Mouse (Mus musculus): ENCODE results near the gene Iqcn. TPM values are rescaled to one million over a fixed set of nuclear protein-coding genes. Genes with fewer than 3 reads are reported as not detected.
A peak's percentile ranks its signal among the peaks of the same experiment; 100 is the strongest.

Gene Iqcn
- polyA plus RNA-seq, 1 experiment from 2014 or later = not detected

DNA sequence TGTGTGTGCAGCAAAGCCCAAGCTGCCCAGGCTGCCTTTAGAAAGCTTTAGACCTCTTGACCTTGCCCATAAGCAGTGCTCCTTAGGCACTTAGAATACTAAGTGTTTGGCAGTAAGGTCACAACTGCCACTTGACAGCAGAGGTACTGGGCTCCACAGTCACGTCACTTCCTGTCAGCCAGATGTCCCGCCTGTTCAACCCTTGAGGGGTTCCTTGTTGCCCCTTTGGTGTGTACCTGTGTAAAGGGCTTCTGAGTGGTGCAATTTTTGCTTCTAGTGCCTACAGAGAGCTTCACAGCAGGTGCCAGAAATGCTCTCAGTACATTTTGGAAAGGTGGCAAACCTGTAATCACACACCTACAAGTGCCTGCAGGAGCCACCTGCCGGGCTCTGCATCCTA lies 35.0 kb downstream of the Iqcn start:
- Histone ChIP-seq H3K4me3 (replicated peaks) (no peak overlapping the region), H3K9ac (replicated peaks) (no peak overlapping the region), H3K4me2 (no peak overlapping the region), H3K9me3 (no peaks in the 10 kb centered on the region), H3K4me1 (replicated peaks) (peaks cover 4% of the 10 kb centered on the region), H3K27ac (no peak overlapping the region), H3K27me3 (peaks cover 56% of the 10 kb centered on the region), H3K36me3 (no peaks in the 10 kb centered on the region)
- no peak for ATAC-seq (ENCODE audit: insufficient number of reproducible peaks, insufficient read depth, low FRiP score, low TSS enrichment, low read depth)
- 58% methylated on average over 3 of the region's 3 CpGs for WGBS

DNA sequence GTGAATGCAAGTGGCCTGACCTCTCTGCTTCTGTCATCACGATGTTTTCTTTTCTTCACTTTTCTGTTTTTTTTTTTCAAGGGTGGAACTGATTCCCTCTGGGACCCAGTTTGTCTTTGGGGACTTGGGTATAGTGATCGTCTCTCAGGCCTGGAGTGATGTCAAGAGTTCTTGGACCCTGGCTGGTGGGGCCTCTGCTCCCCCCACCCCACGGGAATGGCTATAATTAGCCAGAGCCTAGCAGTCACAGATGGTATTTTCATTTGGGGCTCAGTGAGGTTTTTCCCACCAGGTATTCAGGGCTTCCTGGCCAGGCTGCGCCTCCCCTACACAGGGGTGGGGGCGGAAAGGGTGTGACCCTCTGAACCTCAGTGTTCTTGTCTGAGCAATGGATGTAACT lies 38.4 kb downstream of the Iqcn start:
- Histone ChIP-seq H3K9me3 (no peaks in the 10 kb centered on the region), H3K4me3 (replicated peaks) (no peak overlapping the region), H3K4me1 (replicated peaks) (peaks cover 15% of the 10 kb centered on the region), H3K36me3 (no peaks in the 10 kb centered on the region), H3K9ac (replicated peaks) (no peak overlapping the region), H3K27ac (no peak overlapping the region), H3K4me2 (no peak overlapping the region), H3K27me3 (peaks cover 83% of the 10 kb centered on the region)
- no peak for ATAC-seq (ENCODE audit: insufficient number of reproducible peaks, insufficient read depth, low FRiP score, low TSS enrichment, low read depth)
- 50% methylated on average over 5 of the region's 5 CpGs for WGBS

DNA sequence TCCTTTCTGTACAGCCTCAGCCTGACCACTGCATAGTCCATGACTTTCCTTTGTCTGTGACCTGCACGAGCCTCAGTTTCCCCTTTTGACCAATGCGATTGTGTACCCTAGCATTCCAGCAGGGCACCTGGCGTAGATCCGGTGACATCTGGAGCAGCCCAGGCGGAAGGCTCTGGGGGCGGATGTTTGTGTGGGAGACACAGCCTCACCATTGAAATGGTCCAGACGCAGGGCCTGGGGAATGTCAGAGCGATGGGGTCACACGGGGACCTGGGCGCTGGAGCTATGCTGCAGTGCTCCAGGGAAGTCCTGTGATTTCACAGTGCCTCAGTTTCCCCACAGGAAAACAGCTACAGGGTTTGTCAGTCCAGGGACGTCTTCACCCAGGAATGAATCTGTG lies 38.9 kb downstream of the Iqcn start:
- Histone ChIP-seq H3K9me3 (no peaks in the 10 kb centered on the region), H3K27ac (no peak overlapping the region), H3K4me1 (replicated peaks) (peaks cover 15% of the 10 kb centered on the region), H3K4me3 (replicated peaks) (no peak overlapping the region), H3K9ac (replicated peaks) (no peak overlapping the region), H3K27me3 (peaks cover 84% of the 10 kb centered on the region), H3K4me2 (no peak overlapping the region), H3K36me3 (no peaks in the 10 kb centered on the region)
- ATAC-seq (ENCODE audit: insufficient number of reproducible peaks, insufficient read depth, low FRiP score, low TSS enrichment, low read depth) = peak; percentile 35; the same call in 1 of the 2 replicates
- 51% methylated on average over 11 of the region's 11 CpGs for WGBS

DNA sequence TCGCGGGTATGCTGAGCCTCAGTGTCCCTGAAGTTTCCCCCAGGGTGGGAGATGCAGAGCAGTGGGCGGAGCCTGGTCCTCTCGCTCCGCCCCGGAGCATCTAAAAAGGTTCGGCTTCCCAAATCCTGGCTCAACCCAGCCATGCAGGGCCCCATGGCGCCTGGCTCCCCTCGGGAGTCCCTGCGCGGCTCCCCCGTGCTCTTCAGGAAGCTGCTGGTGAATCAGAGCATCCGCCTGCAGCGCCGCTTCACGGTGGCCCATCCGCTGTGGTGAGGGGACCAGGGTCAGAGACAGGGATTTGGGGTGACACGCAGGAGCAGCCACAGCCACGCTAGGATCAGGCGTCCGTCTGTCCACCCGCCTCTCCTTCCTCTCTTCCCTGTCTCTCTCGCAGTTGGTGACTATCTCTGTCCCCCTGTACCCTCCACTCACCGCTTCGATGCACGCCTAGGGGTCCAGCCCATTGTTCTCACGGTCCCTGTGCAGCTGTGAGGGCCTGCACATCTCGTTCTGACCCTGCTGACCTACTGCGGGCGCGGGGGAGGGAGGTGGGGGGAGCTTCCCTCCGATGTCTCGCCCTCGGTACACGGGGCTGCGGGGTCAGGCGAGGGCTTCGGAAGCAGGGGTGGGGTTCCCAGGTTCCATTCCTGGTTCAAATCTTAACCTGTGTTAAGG lies 39.9 kb downstream of the Iqcn start:
- no peaks in the 10 kb centered on the region for H3K36me3 ChIP-seq
- H3K4me3 ChIP-seq (replicated peaks) = peak overlapping the region; percentile 30
- WGBS = 3% methylated on average over 38 of the region's 38 CpGs
- H3K4me2 ChIP-seq = peak overlapping the region; percentile 50
- peak overlapping the region; percentile 44 for H3K9ac ChIP-seq (replicated peaks)
- ATAC-seq (ENCODE audit: insufficient number of reproducible peaks, insufficient read depth, low FRiP score, low TSS enrichment, low read depth) = no peak
- H3K27ac ChIP-seq = no peak overlapping the region
- peaks cover 84% of the 10 kb centered on the region for H3K27me3 ChIP-seq
- peaks cover 15% of the 10 kb centered on the region for H3K4me1 ChIP-seq (replicated peaks)
- H3K9me3 ChIP-seq = no peaks in the 10 kb centered on the region

DNA sequence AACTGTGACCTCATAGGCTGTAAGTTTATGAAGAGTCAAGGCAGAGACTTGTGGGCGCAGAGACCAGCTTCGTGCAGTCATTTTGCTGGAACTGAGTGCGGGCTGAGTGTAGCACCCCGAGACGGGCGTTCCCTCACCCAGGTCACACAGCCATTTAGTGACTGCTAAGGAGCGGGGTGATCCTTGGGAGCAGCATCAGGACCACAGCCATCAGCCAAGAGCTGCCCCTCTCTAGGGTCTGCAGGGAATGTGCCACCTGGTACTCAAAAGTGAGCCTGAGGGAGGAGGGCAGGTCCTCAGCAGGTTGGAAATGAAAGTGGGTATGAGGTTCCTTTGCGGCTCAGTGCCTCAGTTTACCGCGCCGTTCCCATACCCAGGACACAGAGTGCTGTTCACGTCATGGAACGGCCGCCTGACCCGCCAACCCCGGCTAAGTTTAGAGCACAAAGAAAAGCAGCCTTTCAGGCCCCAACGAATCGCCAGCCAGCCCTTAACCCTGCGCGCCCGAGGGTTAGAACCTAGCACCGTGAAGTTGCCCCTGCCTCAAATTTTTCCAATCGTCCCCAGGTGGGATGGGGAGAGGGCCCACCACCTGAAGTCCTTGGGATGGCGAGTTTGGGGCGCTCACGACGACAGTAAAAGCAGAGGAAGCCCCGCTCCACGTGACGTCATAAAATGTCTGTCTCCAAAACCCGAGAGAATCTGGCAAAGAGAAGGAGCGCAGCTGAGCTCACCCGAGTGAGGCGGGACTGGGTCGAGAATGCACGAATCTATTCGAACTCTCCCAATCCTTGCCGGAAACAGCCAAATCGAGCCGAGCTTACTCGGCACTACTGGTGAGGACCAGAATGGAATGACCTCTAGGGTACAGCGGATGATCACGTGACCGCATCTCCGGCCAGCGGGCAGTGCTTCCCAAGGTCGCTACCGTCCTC lies 40.7 kb downstream of the Iqcn start:
- Histone ChIP-seq H3K27me3 (peaks cover 89% of the 10 kb centered on the region), H3K4me3 (replicated peaks) (peak overlapping the region; percentile 30), H3K9ac (replicated peaks) (peak overlapping the region; percentile 40), H3K4me1 (replicated peaks) (peaks cover 15% of the 10 kb centered on the region), H3K4me2 (peak overlapping the region; percentile 50), H3K27ac (no peak overlapping the region), H3K9me3 (no peaks in the 10 kb centered on the region), H3K36me3 (no peaks in the 10 kb centered on the region)
- no peak for ATAC-seq (ENCODE audit: insufficient number of reproducible peaks, insufficient read depth, low FRiP score, low TSS enrichment, low read depth)
- 5% methylated on average over 48 of the region's 48 CpGs for WGBS

DNA sequence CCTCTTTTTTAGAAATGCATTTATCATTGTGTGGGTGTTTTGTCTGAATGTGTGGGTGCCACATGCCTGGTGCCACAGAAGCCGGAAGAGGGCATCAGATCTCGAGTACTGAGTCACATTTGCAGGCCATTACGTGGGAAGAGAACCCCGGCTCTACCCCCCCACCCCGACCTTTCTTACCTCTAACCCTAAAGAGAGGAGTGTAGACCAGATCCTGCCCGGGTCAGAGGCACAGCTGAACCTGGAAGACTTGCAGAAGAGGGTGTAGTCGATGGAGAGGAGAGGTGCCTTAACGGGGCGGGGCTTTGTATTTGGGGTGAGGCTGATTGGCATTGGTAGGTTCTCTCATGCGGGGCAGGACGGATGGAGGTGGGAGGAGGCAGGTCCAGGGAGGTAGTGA lies 41.5 kb downstream of the Iqcn start:
- Histone ChIP-seq H3K4me1 (replicated peaks) (peaks cover 15% of the 10 kb centered on the region), H3K27me3 (peaks cover 98% of the 10 kb centered on the region), H3K9ac (replicated peaks) (no peak overlapping the region), H3K4me3 (replicated peaks) (no peak overlapping the region; the same call in 1 of the 2 replicates), H3K36me3 (no peaks in the 10 kb centered on the region), H3K9me3 (no peaks in the 10 kb centered on the region), H3K4me2 (no peak overlapping the region), H3K27ac (no peak overlapping the region)
- no peak for ATAC-seq (ENCODE audit: insufficient number of reproducible peaks, insufficient read depth, low FRiP score, low TSS enrichment, low read depth)
- 44% methylated on average over 11 of the region's 11 CpGs for WGBS

DNA sequence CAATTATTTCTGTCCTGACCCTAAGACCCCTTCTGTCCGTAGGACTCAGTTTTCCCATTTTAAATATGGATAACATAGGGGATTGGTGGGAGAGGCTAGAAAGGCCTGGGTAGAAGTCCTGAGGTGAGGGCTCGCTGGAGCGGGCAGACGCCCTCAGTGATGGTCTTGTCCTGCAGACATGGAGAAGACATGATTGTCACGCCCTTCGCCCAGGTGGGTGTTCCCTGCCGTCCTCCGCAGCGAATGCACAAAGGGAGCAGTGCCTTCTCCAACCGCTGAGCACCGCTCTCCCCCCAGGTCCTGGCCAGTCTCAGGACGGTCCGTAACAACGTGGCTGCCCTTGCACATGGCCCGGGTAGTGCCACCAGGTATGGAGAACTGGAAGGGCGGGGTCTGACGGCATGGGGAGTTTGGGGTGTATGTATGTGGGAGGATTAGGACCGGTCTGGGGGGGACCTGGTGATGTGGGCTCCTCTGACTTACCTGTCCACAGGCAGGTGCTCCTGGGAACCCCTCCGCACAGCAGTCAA lies 42.5 kb downstream of the Iqcn start:
- Histone ChIP-seq H3K9me3 (no peaks in the 10 kb centered on the region), H3K36me3 (no peaks in the 10 kb centered on the region), H3K9ac (replicated peaks) (no peak overlapping the region), H3K4me3 (replicated peaks) (no peak overlapping the region), H3K27ac (no peak overlapping the region), H3K4me2 (no peak overlapping the region), H3K4me1 (replicated peaks) (peaks cover 15% of the 10 kb centered on the region), H3K27me3 (peaks cover 91% of the 10 kb centered on the region)
- no peak for ATAC-seq (ENCODE audit: insufficient number of reproducible peaks, insufficient read depth, low FRiP score, low TSS enrichment, low read depth)
- WGBS = 49% methylated on average over 19 of the region's 19 CpGs

DNA sequence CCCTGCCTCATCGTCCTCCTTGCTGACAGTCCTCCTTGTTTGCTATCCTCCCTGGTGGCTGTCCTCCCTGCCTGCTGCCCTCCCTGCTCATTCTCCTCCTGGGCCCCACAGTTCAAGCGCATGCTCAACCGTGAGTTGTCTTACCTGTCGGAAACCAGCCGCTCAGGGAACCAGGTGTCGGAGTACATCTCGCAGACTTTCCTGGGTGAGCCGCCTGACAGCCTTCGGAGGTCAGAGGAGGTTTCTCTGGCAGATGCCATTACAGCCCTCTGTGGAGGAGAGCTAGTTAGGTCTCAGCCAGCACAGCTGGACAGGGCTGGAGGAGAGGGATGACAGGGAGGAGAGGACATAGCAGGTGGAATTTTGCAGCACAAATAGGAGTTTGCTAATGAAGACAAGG lies 43.4 kb downstream of the Iqcn start:
- WGBS = 66% methylated on average over 9 of the region's 9 CpGs
- Histone ChIP-seq H3K27ac (no peak overlapping the region), H3K36me3 (no peaks in the 10 kb centered on the region), H3K4me3 (replicated peaks) (no peak overlapping the region), H3K9ac (replicated peaks) (no peak overlapping the region), H3K4me2 (no peak overlapping the region), H3K27me3 (peaks cover 82% of the 10 kb centered on the region), H3K9me3 (no peaks in the 10 kb centered on the region), H3K4me1 (replicated peaks) (peaks cover 15% of the 10 kb centered on the region)
- no peak for ATAC-seq (ENCODE audit: insufficient number of reproducible peaks, insufficient read depth, low FRiP score, low TSS enrichment, low read depth)

DNA sequence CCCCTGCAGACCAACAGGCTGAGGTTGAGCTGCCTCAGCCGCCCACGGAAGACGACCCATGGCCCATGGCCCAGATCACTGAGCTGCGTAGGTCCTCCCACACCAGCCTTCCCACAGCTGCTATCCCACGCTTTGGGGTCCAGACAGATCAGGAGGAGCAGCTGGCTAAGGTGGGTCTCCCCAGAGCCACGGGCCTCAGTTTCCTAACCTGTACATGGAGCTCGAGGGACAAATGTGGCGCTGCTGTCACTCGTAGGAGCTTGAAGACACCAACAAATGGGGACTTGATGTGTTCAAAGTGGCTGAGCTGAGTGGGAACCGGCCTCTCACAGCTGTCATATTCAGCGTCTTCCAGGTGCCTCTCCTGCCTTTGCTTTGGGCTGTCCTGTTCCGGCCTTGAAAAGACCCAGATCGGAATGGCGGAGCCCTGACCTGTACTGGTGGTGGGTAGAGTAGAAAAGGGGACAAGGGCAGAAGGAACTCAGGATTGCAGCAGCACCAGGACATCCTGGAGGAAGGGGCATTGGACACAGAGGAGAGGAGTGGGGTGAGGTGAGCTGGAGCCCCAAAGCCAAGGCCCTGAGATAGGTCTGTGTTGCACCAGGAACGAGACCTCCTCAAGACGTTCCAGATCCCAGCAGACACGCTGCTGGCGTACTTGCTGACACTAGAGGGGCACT lies 44.1 kb downstream of the Iqcn start:
- Histone ChIP-seq H3K4me1 (replicated peaks) (peaks cover 18% of the 10 kb centered on the region), H3K4me3 (replicated peaks) (no peak overlapping the region), H3K4me2 (no peak overlapping the region), H3K27me3 (peaks cover 75% of the 10 kb centered on the region), H3K36me3 (no peaks in the 10 kb centered on the region), H3K9ac (replicated peaks) (no peak overlapping the region), H3K9me3 (no peaks in the 10 kb centered on the region), H3K27ac (no peak overlapping the region)
- no peak for ATAC-seq (ENCODE audit: insufficient number of reproducible peaks, insufficient read depth, low FRiP score, low TSS enrichment, low read depth)
- WGBS = 86% methylated on average over 18 of the region's 18 CpGs

DNA sequence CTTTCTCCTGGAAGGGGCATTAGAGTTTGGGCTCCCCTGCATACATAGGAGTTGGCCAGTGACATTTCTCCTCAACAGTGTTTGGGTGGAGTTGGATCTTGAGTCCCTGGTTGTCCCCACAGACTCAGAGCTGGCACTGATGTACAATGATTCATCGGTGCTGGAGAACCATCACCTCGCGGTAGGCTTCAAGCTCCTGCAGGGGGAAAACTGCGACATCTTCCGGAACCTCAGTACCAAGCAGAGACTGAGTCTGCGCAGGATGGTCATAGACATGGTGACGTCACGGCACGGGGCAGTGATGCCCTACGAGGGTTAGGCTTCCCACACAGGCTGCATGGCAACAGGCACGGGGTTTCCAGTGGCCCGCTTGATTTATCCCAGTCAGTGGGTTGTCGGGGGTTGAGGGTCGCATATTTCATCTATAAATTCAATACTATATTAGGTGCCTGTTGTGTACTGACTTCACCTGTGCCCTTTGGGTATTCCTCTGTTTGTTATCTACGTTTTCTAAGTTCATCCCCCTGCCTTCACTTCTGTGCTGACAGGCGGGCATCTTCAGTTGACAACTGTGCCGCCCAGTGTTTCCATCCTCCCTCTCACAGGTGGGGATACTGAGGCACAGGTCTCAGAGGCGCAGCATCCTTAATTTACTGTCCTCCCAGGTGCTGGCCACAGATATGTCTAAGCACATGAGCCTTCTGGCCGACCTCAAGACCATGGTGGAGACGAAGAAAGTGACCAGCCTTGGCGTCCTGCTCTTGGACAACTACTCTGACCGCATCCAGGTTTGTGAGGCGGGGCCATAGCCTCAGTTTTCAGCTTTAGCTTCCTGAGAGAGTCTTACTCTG lies 45.2 kb downstream of the Iqcn start:
- 87% methylated on average over 23 of the region's 23 CpGs for WGBS

More for the DNA sequence above, 45.2 kb downstream of the Iqcn start:
- no peak for ATAC-seq (ENCODE audit: insufficient number of reproducible peaks, insufficient read depth, low FRiP score, low TSS enrichment, low read depth)
- Histone ChIP-seq H3K4me3 (replicated peaks) (no peak overlapping the region), H3K27me3 (peaks cover 64% of the 10 kb centered on the region), H3K36me3 (no peaks in the 10 kb centered on the region), H3K9me3 (no peaks in the 10 kb centered on the region), H3K4me2 (no peak overlapping the region), H3K4me1 (replicated peaks) (peaks cover 22% of the 10 kb centered on the region), H3K9ac (replicated peaks) (no peak overlapping the region), H3K27ac (no peak overlapping the region)
